24 mouse cellular contexts compared by ENCODE assay signal in the genomic region with DNA sequence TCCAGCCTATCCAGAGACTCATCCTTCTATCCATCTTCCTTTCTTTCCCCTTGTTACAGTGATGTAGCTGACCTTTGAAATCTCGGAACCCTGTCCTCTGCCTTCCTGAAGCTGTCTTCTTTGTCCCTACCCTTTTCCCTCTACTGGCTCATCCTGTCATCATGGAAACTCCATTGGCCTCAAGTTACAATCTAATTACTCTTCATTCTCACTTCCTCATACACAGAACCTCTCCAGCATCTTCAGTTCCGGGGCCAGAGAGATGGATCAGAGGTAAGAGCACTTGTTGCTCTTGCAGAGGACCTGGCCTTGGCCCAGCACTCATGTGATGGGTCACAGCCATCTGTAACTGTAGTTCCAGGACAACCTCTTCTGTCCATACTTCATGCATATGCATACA. TPM values are rescaled to one million over a fixed set of nuclear protein-coding genes. Genes with fewer than 3 reads are reported as not detected.
DNase-seq lines count a peak whose midpoint lies in the region; ATAC-seq lines count a peak whose summit lies in the region.
"Had no signal": no experiment of that assay in that cellular context is flagged by ENCODE, and none has a peak within 500 bp of the region (broad histone marks: within the 10 kb centered on the region; RNA-seq: fewer than 3 reads in every experiment).

No protein-coding gene starts in this region.

- peak; percentile 37 for DNase-seq in heart, adult 11 months
- DNase-seq in testis, postnatal 14 days (ENCODE audit: low spot score): no peak
- no peak for DNase-seq in adrenal gland, postnatal 14 days
- DNase-seq: adrenal gland, adult 8-10 months; adrenal gland, postnatal 36 days; B cell, adult 2 months; cerebellum, adult 18-20 months; cerebellum, adult 9-10 months; cerebellum, postnatal 14 days; forebrain, postnatal 0 days; gastrocnemius, adult 2 months; gastrocnemius, postnatal 14 days; heart, adult 2 months had no signal

- no peak overlapping the region for H3K4me3 ChIP-seq in heart, embryonic 11.5 days (ENCODE audit: low read depth, low read length)
- no peak overlapping the region for H3K4me3 ChIP-seq in midbrain, embryonic 15.5 days
- H3K4me3 ChIP-seq: embryonic facial prominence, embryonic 12.5 days; embryonic facial prominence, embryonic 15.5 days; gastrocnemius, adult 2 months; heart, adult 2 months; heart, embryonic 10.5 days; hindbrain, embryonic 12.5 days; hindbrain, embryonic 15.5 days had no signal

- 74% methylated on average over 2 of the region's 2 CpGs for WGBS in heart, embryonic 11.5 days (ENCODE audit: insufficient replicate concordance)
- 96% methylated on average over 2 of the region's 2 CpGs for WGBS in midbrain, embryonic 15.5 days

- no peaks in the 10 kb centered on the region for H3K36me3 ChIP-seq in heart, embryonic 11.5 days (ENCODE audit: control insufficient read depth, insufficient read depth, low read length)
- no peaks in the 10 kb centered on the region; the same call in 1 of the 2 replicates for H3K36me3 ChIP-seq in midbrain, embryonic 15.5 days (replicated peaks)
- H3K36me3 ChIP-seq: embryonic facial prominence, embryonic 12.5 days; embryonic facial prominence, embryonic 15.5 days; heart, embryonic 10.5 days; hindbrain, embryonic 12.5 days; hindbrain, embryonic 15.5 days had no signal

- H3K9me3 ChIP-seq in heart, embryonic 11.5 days (replicated peaks; ENCODE audit: control insufficient read depth, low read length): no peaks in the 10 kb centered on the region
- H3K9me3 ChIP-seq in midbrain, embryonic 15.5 days: no peaks in the 10 kb centered on the region
- H3K9me3 ChIP-seq: embryonic facial prominence, embryonic 12.5 days; embryonic facial prominence, embryonic 15.5 days; heart, embryonic 10.5 days; hindbrain, embryonic 12.5 days; hindbrain, embryonic 15.5 days had no signal

- H3K4me1 ChIP-seq in heart, embryonic 11.5 days (ENCODE audit: control insufficient read depth, insufficient read depth, low read length): no peaks in the 10 kb centered on the region
- no peaks in the 10 kb centered on the region for H3K4me1 ChIP-seq in midbrain, embryonic 15.5 days
- H3K4me1 ChIP-seq: heart, embryonic 10.5 days; hindbrain, embryonic 12.5 days; hindbrain, embryonic 15.5 days had no signal

- H3K9ac ChIP-seq in heart, embryonic 11.5 days (ENCODE audit: low read depth, low read length): no peak overlapping the region
- no peak overlapping the region for H3K9ac ChIP-seq in midbrain, embryonic 15.5 days
- H3K9ac ChIP-seq: embryonic facial prominence, embryonic 12.5 days; embryonic facial prominence, embryonic 15.5 days; forebrain, postnatal 0 days; hindbrain, embryonic 12.5 days; hindbrain, embryonic 15.5 days had no signal

- H3K27ac ChIP-seq in heart, embryonic 11.5 days (ENCODE audit: low read depth, low read length): no peak overlapping the region
- H3K27ac ChIP-seq in midbrain, embryonic 15.5 days: no peak overlapping the region
- H3K27ac ChIP-seq: embryonic facial prominence, embryonic 12.5 days; embryonic facial prominence, embryonic 15.5 days; gastrocnemius, adult 2 months; heart, adult 2 months; heart, embryonic 10.5 days; hindbrain, embryonic 12.5 days; hindbrain, embryonic 15.5 days had no signal

- no peak overlapping the region for H3K4me2 ChIP-seq in heart, embryonic 11.5 days
- H3K4me2 ChIP-seq in midbrain, embryonic 15.5 days: no peak overlapping the region
- H3K4me2 ChIP-seq: embryonic facial prominence, embryonic 12.5 days; embryonic facial prominence, embryonic 15.5 days; hindbrain, embryonic 12.5 days; hindbrain, embryonic 15.5 days had no signal

- H3K27me3 ChIP-seq in heart, embryonic 11.5 days (ENCODE audit: control insufficient read depth, insufficient read depth, low read length): no peaks in the 10 kb centered on the region
- no peaks in the 10 kb centered on the region for H3K27me3 ChIP-seq in midbrain, embryonic 15.5 days (replicated peaks)
- H3K27me3 ChIP-seq: embryonic facial prominence, embryonic 12.5 days; embryonic facial prominence, embryonic 15.5 days; hindbrain, embryonic 12.5 days; hindbrain, embryonic 15.5 days had no signal

- ATAC-seq in heart, embryonic 11.5 days (replicated peaks; ENCODE audit: insufficient number of reproducible peaks, low FRiP score, low TSS enrichment): no peak
- ATAC-seq in granulocyte monocyte progenitor cell, adult 5-6 weeks (replicated peaks; ENCODE audit: poor library complexity, severe bottlenecking): peak; percentile 76
- peak; percentile 54 for ATAC-seq in megakaryocyte progenitor cell, adult 5-6 weeks (replicated peaks; ENCODE audit: poor library complexity)
- no peak for ATAC-seq in midbrain, embryonic 15.5 days (replicated peaks)
- ATAC-seq: activated CD4-positive, CD25-positive, alpha-beta regulatory T cell, adult 4 months; forebrain, embryonic 14.5 days; forebrain, postnatal 0 days had no signal

RNA-seq across cellular contexts. Expression of gene Scyl3, which starts 28.7 kb away (rescaled TPM):
- polyA plus RNA-seq in heart, embryonic 11.5 days (2014; fragmentation: Nextera tagmentation; extraction: Ambion mirVana): 11.9 and 14.0 TPM in 2 replicates
- 30.0 and 38.8 TPM in 2 replicates for total RNA-seq in granulocyte monocyte progenitor cell, adult 5-6 weeks (2014; fragmentation: Nextera tagmentation)
- total RNA-seq in granulocyte monocyte progenitor cell, adult 5-6 weeks (2017): 13.9 and 18.9 TPM in 2 replicates
- 28.1 and 39.6 TPM in 2 replicates for total RNA-seq in megakaryocyte progenitor cell, adult 5-6 weeks (2015)
- 14.5 and 16.9 TPM in 2 replicates for total RNA-seq in megakaryocyte progenitor cell, adult 5-6 weeks (2017)
- 17.2 and 21.4 TPM in 2 replicates for total RNA-seq in adrenal gland, postnatal 14 days (2021)
- polyA plus RNA-seq in midbrain, embryonic 15.5 days (2015; fragmentation: Nextera tagmentation; extraction: Ambion mirVana): 14.5 and 15.1 TPM in 2 replicates

Comparison
In these comparisons a context has a peak if more than half of its experiments do, and no peak if none do; other contexts are left out.
1. ATAC-seq: peak in granulocyte monocyte progenitor cell, adult 5-6 weeks (single experiment) and megakaryocyte progenitor cell, adult 5-6 weeks (single experiment); none in heart, embryonic 11.5 days (single experiment) and midbrain, embryonic 15.5 days (single experiment).